ENCODE assay signal across 15 mouse cellular contexts in genomic region chr12:119386650-119387049, GRCm38 (mm10).
"Had no signal": no experiment of that assay in that cellular context is flagged by ENCODE, and none has a peak within 500 bp of the region (broad histone marks: within the 10 kb centered on the region; RNA-seq: fewer than 3 reads in every experiment).

No protein-coding gene starts in this region.

- H3K9me3 ChIP-seq: limb, embryonic 13.5 days; midbrain, embryonic 10.5 days; neural tube, embryonic 12.5 days; stomach, embryonic 15.5 days had no signal

- DNase-seq: kidney, postnatal 10 days; kidney, postnatal 4 days; left cerebral cortex, postnatal 4 days; lung, adult 18-20 months; midbrain, embryonic 14.5 days; right cerebral cortex, postnatal 4 days; spleen, adult 18-20 months; thymus, adult 2 months; thymus, postnatal 25 days had no signal

- H3K27me3 ChIP-seq: limb, embryonic 13.5 days; neural tube, embryonic 12.5 days; stomach, embryonic 15.5 days had no signal

- H3K27ac ChIP-seq: layer of hippocampus, adult 2 months; limb, embryonic 13.5 days; liver, embryonic 14.5 days; midbrain, embryonic 10.5 days; neural tube, embryonic 12.5 days; stomach, embryonic 15.5 days had no signal

- H3K4me3 ChIP-seq: layer of hippocampus, adult 2 months; limb, embryonic 13.5 days; midbrain, embryonic 10.5 days; neural tube, embryonic 12.5 days; stomach, embryonic 15.5 days had no signal

- H3K36me3 ChIP-seq: limb, embryonic 13.5 days; midbrain, embryonic 10.5 days; neural tube, embryonic 12.5 days; stomach, embryonic 15.5 days had no signal

- H3K4me2 ChIP-seq: limb, embryonic 13.5 days; neural tube, embryonic 12.5 days; stomach, embryonic 15.5 days had no signal

- H3K9ac ChIP-seq: limb, embryonic 13.5 days; liver, embryonic 14.5 days; neural tube, embryonic 12.5 days; stomach, embryonic 15.5 days had no signal

- H3K4me1 ChIP-seq: midbrain, embryonic 10.5 days; neural tube, embryonic 12.5 days; stomach, embryonic 15.5 days had no signal
